Mouse (Mus musculus): ENCODE results near the gene Chd5.

- TF ChIP-seq CTCF (conservative IDR thresholded peaks at IDR 0.05; ENCODE audit: low read length) (no peak), POU5F1 (IDR thresholded peaks at IDR 0.05; ENCODE audit: borderline replicate concordance, low read length) (no peak)
Measured at GRCm38 (mm10) chr4:152405143-152405542, 66.7 kb downstream of the Chd5 start.

All from E14TG2a.4 (cell line).